Mouse (Mus musculus) forebrain, embryonic 13.5 days (tissue): ENCODE measurements around the gene Rbl1. TPM values are rescaled to one million over a fixed set of nuclear protein-coding genes. Genes with fewer than 3 reads are reported as not detected.
"Not testable (repeated sequence)": the region's sequence is repeated elsewhere in the genome, so short reads cannot be mapped to it uniquely, and the experiment has no call there.

Source experiments
- ATAC-seq: fragments of 200-750 bp; cut with Nextera tagmentation; 2 replicates; pipeline ENCODE4 v1.8.0; 2017
- H3K27ac ChIP-seq: fragments of 300-500 bp; sonication (generic); 2 replicates; pipeline ENCODE4 v1.5.1; 2015; ENCODE audit warnings: inconsistent platforms, mild to moderate bottlenecking, moderate library complexity
- H3K27me3 ChIP-seq: fragments of 300-500 bp; sonication (generic); 2 replicates; pipeline ENCODE4 v1.6.1; 2015; ENCODE audit warnings: mild to moderate bottlenecking, inconsistent platforms
- H3K36me3 ChIP-seq: fragments of 300-500 bp; sonication (generic); 2 replicates; pipeline ENCODE4 v1.6.1; 2015; ENCODE audit warnings: mild to moderate bottlenecking, inconsistent platforms; ENCODE audit not compliant: poor library complexity, severe bottlenecking
- H3K4me1 ChIP-seq: fragments of 300-500 bp; sonication (generic); 2 replicates; pipeline ENCODE4 v1.6.1; 2015; ENCODE audit warnings: inconsistent platforms
- H3K4me2 ChIP-seq: fragments of 300-500 bp; sonication (generic); 2 replicates; pipeline ENCODE4 v1.6.1; 2015; ENCODE audit warnings: inconsistent platforms, mild to moderate bottlenecking, moderate library complexity
- H3K4me3 ChIP-seq: fragments of 300-500 bp; sonication (generic); 2 replicates; pipeline ENCODE4 v1.5.1; 2015; ENCODE audit warnings: mild to moderate bottlenecking, inconsistent platforms
- H3K9ac ChIP-seq: fragments of 300-500 bp; sonication (generic); 2 replicates; pipeline ENCODE4 v1.6.1; 2015; ENCODE audit warnings: mild to moderate bottlenecking, inconsistent platforms
- H3K9me3 ChIP-seq: fragments of 300-500 bp; sonication (generic); replicated peaks from 2 replicates; pipeline ENCODE4 v1.6.1; 2016; ENCODE audit warnings: inconsistent platforms
- WGBS: fragments of 180-500 bp; shearing (Covaris S2); methylation state at CpG from one replicate; pipeline ENCODE4 v1.1.7; 2015; 5-methylcytosine and 5-hydroxymethylcytosine counted together
- polyA plus RNA-seq: library from polyadenylated mRNA; unstranded; fragments of >200 nt; fragmentation: Nextera tagmentation; extraction: Ambion mirVana; gene quantifications from 2 replicates; pipeline ENCODE4 v1.2.1, GENCODE M21; 2015

The Rbl1 gene
- polyA plus RNA-seq, result 24.3 and 25.6 TPM in 2 replicates

DNA sequence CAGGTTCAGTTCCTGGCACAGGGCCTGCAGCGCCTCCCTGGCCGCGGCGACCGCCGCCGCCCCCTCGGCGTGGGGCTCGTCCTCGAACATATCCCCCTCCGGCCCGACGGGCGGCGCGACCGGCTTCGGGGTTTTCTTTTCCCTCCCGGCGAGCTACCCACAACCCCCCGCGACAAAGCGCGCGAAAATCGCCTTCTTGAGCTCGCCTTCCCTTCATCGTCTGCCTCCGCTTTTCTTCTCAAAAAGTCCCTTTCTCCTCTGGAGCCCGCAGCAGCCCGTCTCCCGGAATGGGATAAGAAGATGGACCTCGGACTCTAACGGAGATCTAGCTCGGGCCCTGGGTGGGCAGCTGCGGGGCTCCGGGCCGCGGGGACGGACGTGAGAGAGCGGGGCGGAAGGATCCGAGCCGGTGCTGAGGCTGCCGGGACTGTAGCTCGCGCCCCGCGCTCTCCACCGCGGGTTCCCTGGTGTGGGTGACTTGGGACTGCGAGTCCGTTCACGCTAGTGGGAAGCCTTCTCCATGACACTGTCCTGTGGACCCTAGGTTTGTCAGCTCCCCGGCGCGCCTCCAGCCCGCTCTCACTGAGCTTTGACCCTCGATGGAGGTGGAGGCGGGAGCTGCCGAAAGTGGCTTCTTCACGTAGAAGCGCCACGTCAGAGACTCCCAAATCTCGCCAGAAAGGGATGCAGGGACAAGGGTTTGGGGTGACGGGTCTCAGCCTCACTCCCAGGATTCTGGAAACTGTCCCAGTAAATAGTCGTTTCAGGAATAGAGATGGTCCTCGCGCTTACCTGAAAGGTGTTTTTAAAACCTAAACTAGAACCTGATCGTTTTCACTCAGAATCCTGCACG is at the start of gene Rbl1:
Gene Rbl1, minus strand, starts transcription at position 169 of the 853 bp plus-strand sequence.
- under 1% methylated on average over 73 of the region's 73 CpGs for WGBS
- H3K4me1 ChIP-seq, result peaks cover 28% of the 10 kb centered on the region

DNA sequence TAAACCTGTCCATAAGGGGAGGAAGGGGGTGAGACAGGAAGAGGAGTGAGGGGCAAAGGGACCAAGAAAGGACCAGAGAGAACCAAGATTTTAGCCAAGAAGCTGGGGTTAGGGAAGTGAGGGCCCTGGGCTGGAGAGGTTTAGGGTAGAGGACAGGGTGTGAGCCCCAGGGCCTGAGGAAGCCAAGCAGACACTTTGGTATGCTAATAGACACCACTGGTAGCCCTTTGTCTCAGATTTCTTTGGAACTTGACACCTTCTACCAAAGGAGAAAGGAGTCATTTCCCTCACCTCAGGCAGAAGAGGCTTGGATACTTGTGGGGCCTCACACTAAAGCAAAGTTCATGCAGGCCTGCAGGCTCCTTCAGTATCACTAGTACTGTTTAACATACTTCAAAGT is 43.8 kb upstream of the Rbl1 start:
- Histone ChIP-seq H3K4me3 (no peak overlapping the region), H3K9me3 (no peaks in the 10 kb centered on the region), H3K27me3 (no peaks in the 10 kb centered on the region), H3K27ac (no peak overlapping the region), H3K4me1 (no peaks in the 10 kb centered on the region), H3K36me3 (no peaks in the 10 kb centered on the region), H3K9ac (no peak overlapping the region), H3K4me2 (no peak overlapping the region)
- no peak for ATAC-seq

More for the DNA sequence above, at the start of gene Rbl1:
- peak within 1 kb of the TSS; percentile 79 for H3K4me2 ChIP-seq
- H3K9me3 ChIP-seq, result 0 out of 2 replicates have a peak, but pooled peaks cover 3% of the 10 kb centered on the region
- H3K27me3 ChIP-seq, result no peaks in the 10 kb centered on the region
- H3K9ac ChIP-seq, result peak within 1 kb of the TSS; percentile 94
- peaks cover 8% of the 10 kb centered on the region for H3K36me3 ChIP-seq
- peak; percentile 87 for ATAC-seq
- H3K27ac ChIP-seq, result peak within 1 kb of the TSS; percentile 98
- peak within 1 kb of the TSS; percentile 79 for H3K4me3 ChIP-seq

DNA sequence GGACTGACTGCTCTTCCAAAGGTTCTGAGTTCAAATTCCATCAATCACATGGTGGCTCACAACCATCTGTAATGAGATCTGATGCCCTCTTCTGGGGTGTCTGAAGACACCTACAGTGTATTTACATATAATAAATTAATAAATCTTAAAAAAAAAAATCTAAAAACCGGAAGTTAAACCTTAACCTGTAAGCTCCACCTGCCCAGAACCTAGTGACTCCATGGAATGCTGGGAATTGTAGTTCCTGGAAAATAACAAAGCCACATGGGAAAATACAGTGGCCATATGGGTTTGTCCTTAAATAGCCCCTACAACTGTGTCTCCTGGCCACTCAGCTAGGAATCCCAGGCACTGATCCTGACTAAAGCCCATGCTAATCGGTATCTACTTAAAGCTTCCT is 41.3 kb upstream of the Rbl1 start:
- Histone ChIP-seq H3K27ac (no peak overlapping the region), H3K9ac (no peak overlapping the region), H3K4me2 (no peak overlapping the region), H3K27me3 (no peaks in the 10 kb centered on the region), H3K36me3 (no peaks in the 10 kb centered on the region), H3K9me3 (no peaks in the 10 kb centered on the region), H3K4me1 (no peaks in the 10 kb centered on the region), H3K4me3 (no peak overlapping the region)
- no peak for ATAC-seq
- 72% methylated on average over 2 of the region's 2 CpGs for WGBS

DNA sequence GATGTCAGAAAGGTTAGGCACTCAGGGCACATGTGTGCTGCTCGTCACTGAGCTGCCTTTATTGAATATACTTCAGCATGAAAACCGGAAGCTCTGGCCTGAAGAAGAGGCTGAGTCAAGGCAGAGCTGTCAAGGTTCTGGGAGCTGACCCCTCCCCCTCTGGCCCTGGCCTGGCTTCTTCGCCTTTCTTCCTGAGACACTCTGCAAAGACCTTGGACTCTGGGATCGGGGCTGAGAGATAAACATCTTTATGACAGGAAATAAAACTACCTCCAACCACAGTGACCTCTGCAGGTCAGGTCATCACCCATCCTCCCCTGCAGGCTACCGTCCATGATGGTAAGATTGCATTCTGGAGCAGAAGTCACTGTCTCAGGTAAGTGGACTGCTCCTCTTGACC is 40.7 kb upstream of the Rbl1 start:
- Histone ChIP-seq H3K27me3 (no peaks in the 10 kb centered on the region), H3K9ac (no peak overlapping the region), H3K27ac (no peak overlapping the region), H3K36me3 (no peaks in the 10 kb centered on the region), H3K4me1 (no peaks in the 10 kb centered on the region), H3K4me2 (no peak overlapping the region), H3K4me3 (no peak overlapping the region), H3K9me3 (no peaks in the 10 kb centered on the region)
- 73% methylated on average over 5 of the region's 5 CpGs for WGBS
- ATAC-seq, result no peak

- no peak overlapping the region for H3K27ac ChIP-seq
- H3K9ac ChIP-seq, result no peak overlapping the region
- H3K36me3 ChIP-seq, result no peaks in the 10 kb centered on the region
- ATAC-seq, result no peak
- H3K4me2 ChIP-seq, result no peak overlapping the region
- WGBS, result 82% methylated on average over 8 of the region's 8 CpGs
- H3K27me3 ChIP-seq, result no peaks in the 10 kb centered on the region
- no peak overlapping the region for H3K4me3 ChIP-seq
- H3K4me1 ChIP-seq, result no peaks in the 10 kb centered on the region
- H3K9me3 ChIP-seq, result no peaks in the 10 kb centered on the region
These were observed 31.6 kb upstream of the Rbl1 start for GRCm38 (mm10) chr2:157235946-157236345.

- not testable (repeated sequence) for H3K27me3 ChIP-seq, H3K36me3 ChIP-seq, H3K9ac ChIP-seq, ATAC-seq, H3K4me3 ChIP-seq, H3K4me1 ChIP-seq, H3K4me2 ChIP-seq, H3K27ac ChIP-seq, H3K9me3 ChIP-seq
- 91% methylated on average over 3 of the region's 3 CpGs for WGBS
These were observed 17.6 kb upstream of the Rbl1 start for GRCm38 (mm10) chr2:157221916-157222315.

- H3K9ac ChIP-seq, result no peak overlapping the region
- WGBS, result 86% methylated on average over 6 of the region's 6 CpGs
- H3K4me3 ChIP-seq, result no peak overlapping the region
- H3K27me3 ChIP-seq, result no peaks in the 10 kb centered on the region
- H3K36me3 ChIP-seq, result no peaks in the 10 kb centered on the region
- H3K4me1 ChIP-seq, result no peaks in the 10 kb centered on the region
- H3K4me2 ChIP-seq, result no peak overlapping the region
- no peak for ATAC-seq
- no peak overlapping the region for H3K27ac ChIP-seq
- no peaks in the 10 kb centered on the region for H3K9me3 ChIP-seq
These were observed 15.8 kb upstream of the Rbl1 start for GRCm38 (mm10) chr2:157220108-157220507.

DNA sequence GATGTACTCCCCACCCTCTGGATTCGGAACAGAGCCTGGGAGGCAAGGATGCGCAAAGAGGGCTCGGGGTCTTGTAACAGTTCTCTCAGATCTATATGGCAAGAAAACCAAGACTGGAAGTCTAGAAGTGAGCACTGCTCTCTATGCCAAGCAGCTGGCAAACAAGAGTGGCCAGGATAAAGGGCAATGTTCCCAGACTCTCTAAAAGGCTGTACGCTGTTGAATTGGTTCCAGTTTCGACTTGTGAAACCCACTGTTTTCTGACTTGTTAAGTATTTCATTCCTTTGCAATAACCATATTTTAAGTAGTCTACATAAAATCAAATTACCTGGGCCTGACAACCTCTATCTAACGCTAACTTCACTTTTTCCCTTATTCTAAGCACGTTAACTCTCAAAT is 7.4 kb upstream of the Rbl1 start:
- H3K4me2 ChIP-seq, result no peak overlapping the region
- ATAC-seq, result no peak
- WGBS, result 95% methylated on average over 7 of the region's 7 CpGs
- H3K4me3 ChIP-seq, result no peak overlapping the region
- no peaks in the 10 kb centered on the region for H3K4me1 ChIP-seq
- H3K9me3 ChIP-seq, result 0 out of 2 replicates have a peak, but pooled peaks cover 3% of the 10 kb centered on the region
- no peaks in the 10 kb centered on the region for H3K36me3 ChIP-seq
- no peak overlapping the region for H3K27ac ChIP-seq
- no peaks in the 10 kb centered on the region for H3K27me3 ChIP-seq
- H3K9ac ChIP-seq, result no peak overlapping the region

DNA sequence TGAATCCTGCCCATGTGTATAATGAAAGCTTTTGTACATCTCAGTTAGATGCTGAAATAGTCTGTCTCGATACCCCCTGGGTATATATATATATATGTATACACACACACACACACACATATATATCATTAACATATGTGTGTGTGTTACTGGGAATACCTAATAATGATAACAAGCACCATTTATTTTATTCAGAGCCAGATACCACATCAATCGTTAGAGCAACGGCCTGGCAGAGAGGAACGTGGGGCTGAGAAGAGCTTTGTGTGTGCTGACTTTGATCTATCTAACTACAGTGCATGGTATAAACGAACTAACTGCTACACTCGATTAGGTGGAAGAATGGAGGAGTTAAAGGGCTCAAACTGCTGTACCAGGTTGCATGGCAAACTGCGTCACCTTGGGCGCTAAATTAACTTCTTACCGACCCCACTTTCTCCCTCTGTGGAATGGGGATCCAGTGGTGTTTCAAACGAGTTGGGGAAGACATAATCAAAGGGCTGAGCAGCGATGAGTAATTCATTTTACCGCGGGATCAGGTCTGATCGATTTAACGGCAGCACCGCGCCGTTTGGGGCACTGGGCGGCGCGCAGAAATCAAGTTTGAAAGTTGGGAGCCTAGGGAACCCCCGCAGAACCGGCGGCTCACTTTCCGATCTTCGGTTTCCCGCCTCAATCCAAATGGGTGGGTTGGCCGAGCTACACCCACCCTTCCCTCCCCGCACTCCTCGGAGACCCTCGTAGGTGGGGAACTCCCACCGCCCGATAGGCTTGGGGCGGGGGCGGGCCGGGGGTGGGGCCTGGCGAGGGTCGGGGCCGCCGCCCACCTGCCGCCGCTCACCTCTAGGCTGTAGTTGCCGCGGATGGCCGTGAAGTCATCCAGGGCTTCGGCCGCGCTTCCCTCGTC is 622 bp downstream of the Rbl1 start:
- Histone ChIP-seq H3K9ac (peak overlapping the region; percentile 94), H3K4me1 (peaks cover 28% of the 10 kb centered on the region), H3K4me3 (peak overlapping the region; percentile 79), H3K4me2 (peak overlapping the region; percentile 79), H3K27me3 (no peaks in the 10 kb centered on the region), H3K9me3 (peaks cover 3% of the 10 kb centered on the region; the same call in 1 of the 2 replicates), H3K27ac (peak overlapping the region; percentile 98), H3K36me3 (peaks cover 15% of the 10 kb centered on the region)
- ATAC-seq, result peak; percentile 87
- WGBS, result 1% methylated on average over 32 of the region's 49 CpGs

- Histone ChIP-seq H3K36me3 (peaks cover 19% of the 10 kb centered on the region), H3K4me1 (peaks cover 28% of the 10 kb centered on the region), H3K27ac (no peak overlapping the region), H3K4me3 (peak overlapping the region; percentile 79), H3K9me3 (peaks cover 3% of the 10 kb centered on the region; the same call in 1 of the 2 replicates), H3K4me2 (peak overlapping the region; percentile 79), H3K9ac (peak overlapping the region; percentile 94), H3K27me3 (no peaks in the 10 kb centered on the region)
- no peak for ATAC-seq
These were observed 1.3 kb downstream of the Rbl1 start for GRCm38 (mm10) chr2:157203026-157203425.

- H3K4me3 ChIP-seq, result peak overlapping the region; percentile 79; the same call in 1 of the 2 replicates
- H3K27ac ChIP-seq, result no peak overlapping the region
- no peak for ATAC-seq
- peaks cover 28% of the 10 kb centered on the region for H3K4me1 ChIP-seq
- 85% methylated on average over 6 of the region's 6 CpGs for WGBS
- H3K36me3 ChIP-seq, result peaks cover 25% of the 10 kb centered on the region
- peak overlapping the region; percentile 79 for H3K4me2 ChIP-seq
- H3K27me3 ChIP-seq, result no peaks in the 10 kb centered on the region
- peak overlapping the region; percentile 37; the same call in 1 of the 2 replicates for H3K9ac ChIP-seq
- peaks cover 1% of the 10 kb centered on the region; the same call in 1 of the 2 replicates for H3K9me3 ChIP-seq
These were observed 2.0 kb downstream of the Rbl1 start for GRCm38 (mm10) chr2:157202361-157202760.
